In the genomic region with DNA sequence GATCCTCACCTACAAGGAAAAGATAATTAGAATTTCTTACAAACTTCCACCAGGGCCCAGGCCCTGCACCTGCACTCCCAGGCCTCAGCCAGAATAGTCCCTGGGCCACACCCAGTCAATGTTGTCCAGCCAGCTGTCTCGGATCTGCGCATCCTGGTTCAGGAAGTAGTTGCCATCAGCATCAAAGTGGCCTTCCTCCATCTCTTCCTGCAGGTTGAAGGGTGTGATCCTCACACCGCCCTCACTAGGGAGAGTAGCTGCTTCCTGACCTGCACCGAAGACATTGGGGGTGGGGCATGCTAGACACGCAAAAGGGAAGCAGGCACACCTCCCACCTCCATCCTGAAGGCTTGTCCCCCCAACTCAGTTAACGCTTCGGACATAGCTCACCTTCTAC, we compare ENCODE assay signal across 8 mouse cellular contexts. TPM values are rescaled to one million over a fixed set of nuclear protein-coding genes. Genes with fewer than 3 reads are reported as not detected.
DNase-seq lines count a peak whose midpoint lies in the region; ATAC-seq and TF ChIP-seq lines count a peak whose summit lies in the region.

No protein-coding gene starts in this region.

- peaks cover 69% of the 10 kb centered on the region for H3K36me3 ChIP-seq in heart, embryonic 13.5 days
- H3K36me3 ChIP-seq in ES-E14 (ENCODE audit: control insufficient read depth, insufficient read depth, low read length, poor library complexity, severe bottlenecking), result peaks cover 61% of the 10 kb centered on the region
- H3K36me3 ChIP-seq in forebrain, embryonic 16.5 days (ENCODE audit: control insufficient read depth, insufficient read depth), result peaks cover 45% of the 10 kb centered on the region
- H3K36me3 ChIP-seq in macrophage (ENCODE audit: inconsistent target), result peaks cover 49% of the 10 kb centered on the region

- no peak for ATAC-seq in heart, embryonic 13.5 days (ENCODE audit: extremely low read depth, insufficient number of reproducible peaks, low FRiP score, low TSS enrichment)
- ATAC-seq in forebrain, embryonic 16.5 days, result no peak

- intact Hi-C loops in left cerebral cortex, postnatal 25 days (cut with DNase I), result no loop called here

- H3K9me3 ChIP-seq in heart, embryonic 13.5 days, result no peaks in the 10 kb centered on the region
- H3K9me3 ChIP-seq in ES-E14 (ENCODE audit: control insufficient read depth, insufficient read depth, low read depth, low read length), result no peaks in the 10 kb centered on the region
- no peaks in the 10 kb centered on the region for H3K9me3 ChIP-seq in forebrain, embryonic 16.5 days (ENCODE audit: control insufficient read depth, low read length)

- peaks cover 19% of the 10 kb centered on the region for H3K79me2 ChIP-seq in macrophage (ENCODE audit: inconsistent target)

- in situ Hi-C loops in ES-E14 (cut with MboI; ENCODE audit: low sequenced_read_pairs in 2 of 2, unreplicated experiment in 2 of 2), result no loop called here

- WGBS in heart, embryonic 13.5 days, result 75% methylated on average over 7 of the region's 7 CpGs
- 85% methylated on average over 7 of the region's 7 CpGs for WGBS in forebrain, embryonic 16.5 days
- whole genome bisulfite sequencing in macrophage (ENCODE audit: missing documents), result 74% methylated on average over 7 of the region's 7 CpGs

- H3K9ac ChIP-seq in heart, embryonic 13.5 days, result peak overlapping the region; percentile 89
- H3K9ac ChIP-seq in ES-E14 (ENCODE audit: insufficient read depth, low read depth, low read length, poor library complexity, severe bottlenecking), result peak overlapping the region; percentile 92
- H3K9ac ChIP-seq in forebrain, embryonic 16.5 days (replicated peaks; ENCODE audit: low read depth, low read length), result peak overlapping the region; percentile 71

- H3K4me3 ChIP-seq in heart, embryonic 13.5 days, result peak overlapping the region; percentile 83
- peak overlapping the region; percentile 87 to 89 for H3K4me3 ChIP-seq in ES-E14 (ENCODE audit: insufficient read depth in 1 of 2, low read depth in 1 of 2, low read length in 2 of 2, poor library complexity in 1 of 2, severe bottlenecking in 1 of 2)
- peak overlapping the region; percentile 70 for H3K4me3 ChIP-seq in forebrain, embryonic 16.5 days (replicated peaks; ENCODE audit: low read length)
- peak overlapping the region; percentile 96 for H3K4me3 ChIP-seq in macrophage (ENCODE audit: inconsistent target)

- DNase-seq in heart, adult 11 months, result no peak
- DNase-seq in ES-E14 (ENCODE audit: low read depth, low spot score), result no peak
- DNase-seq in left cerebral cortex, postnatal 25 days (ENCODE audit: low spot score in 2 of 2), result no peak
- DNase-seq in gastrocnemius, adult 8-10 months (ENCODE audit: low spot score in 2 of 2), result no peak
- no peak for DNase-seq in spleen, postnatal 14 days (ENCODE audit: low spot score in 2 of 2)

- peak overlapping the region; percentile 83 for H3K4me2 ChIP-seq in heart, embryonic 13.5 days
- peak overlapping the region; percentile 96 for H3K4me2 ChIP-seq in forebrain, embryonic 16.5 days (ENCODE audit: low read length)

- peak overlapping the region; percentile 94 for H3K27ac ChIP-seq in heart, embryonic 13.5 days (replicated peaks)
- H3K27ac ChIP-seq in ES-E14 (ENCODE audit: insufficient read depth, low read depth, low read length, poor library complexity, severe bottlenecking), result peak overlapping the region; percentile 93; the same call in 1 of the 2 replicates
- H3K27ac ChIP-seq in forebrain, embryonic 16.5 days (ENCODE audit: low read length), result no peak overlapping the region
- no peak overlapping the region for H3K27ac ChIP-seq in macrophage

- peaks cover 19% of the 10 kb centered on the region for H3K4me1 ChIP-seq in heart, embryonic 13.5 days
- peaks cover 4 to 19% of the 10 kb centered on the region in 2 experiments; a peak in 3 of 4 replicates for H3K4me1 ChIP-seq in ES-E14 (ENCODE audit: control insufficient read depth in 2 of 2, insufficient read depth in 2 of 2, low read length in 2 of 2, poor library complexity in 1 of 2)
- H3K4me1 ChIP-seq in forebrain, embryonic 16.5 days (replicated peaks; ENCODE audit: control insufficient read depth, insufficient read depth, low read length), result peaks cover 21% of the 10 kb centered on the region

- H3K27me3 ChIP-seq in heart, embryonic 13.5 days (replicated peaks), result no peaks in the 10 kb centered on the region
- no peaks in the 10 kb centered on the region for H3K27me3 ChIP-seq in forebrain, embryonic 16.5 days (replicated peaks; ENCODE audit: control insufficient read depth, insufficient read depth, low read length)

TF ChIP-seq in ES-E14, 5 proteins besides CTCF, POLR2A, EP300 and RAD21:
- no peak for TF ChIP-seq ZNF384 (IDR thresholded peaks at IDR 0.05; ENCODE audit: low read depth, low read length)
- no peak for TF ChIP-seq HCFC1 (IDR thresholded peaks at IDR 0.05; ENCODE audit: borderline replicate concordance, insufficient read depth, low read length)
- no peak for TF ChIP-seq MAFK (IDR thresholded peaks at IDR 0.05; ENCODE audit: insufficient read depth, low read depth, low read length)
- no peak for TF ChIP-seq ZC3H11A (IDR thresholded peaks at IDR 0.05; ENCODE audit: borderline replicate concordance, low read depth, low read length)
- no peak for TF ChIP-seq CHD2 (IDR thresholded peaks at IDR 0.05; ENCODE audit: low read depth, low read length)

RNA-seq across cellular contexts. Expression of gene Cd2bp2, which starts 1.2 kb away (rescaled TPM):
- 42.1 TPM in 2 replicates for polyA plus RNA-seq in heart, embryonic 13.5 days (2015; fragmentation: Nextera tagmentation; extraction: Ambion mirVana)
- total RNA-seq in ES-E14 (2012; rRNA removed), result 113 and 133 TPM in 2 replicates
- polyA plus RNA-seq in forebrain, embryonic 16.5 days (2015; fragmentation: Nextera tagmentation; extraction: Ambion mirVana), result 88.2 and 91.0 TPM in 2 replicates
- total RNA-seq in macrophage (2018; cell fraction: chromatin; rRNA removed), result 100 to 1,000 TPM in 3 of 26 experiments, 10 to 100 TPM in 23; 29.8 to 112 (median 68.5) TPM
- 10 to 100 TPM; 22.4 to 51.5 (median 39.4) TPM for total RNA-seq in macrophage (2018; cell fraction: cytosol; rRNA removed)
- total RNA-seq in macrophage (2018; cell fraction: nucleus; rRNA removed), result 10 to 100 TPM; 39.2 to 86.4 (median 59.9) TPM
- polyA plus RNA-seq in macrophage (2018), result 36.2 to 55.7 TPM (median 41.4 TPM) in 3 replicates
- total RNA-seq in left cerebral cortex, postnatal 25 days (2021), result 10 to 100 TPM; 81.7 to 84.1 TPM
- 10 to 100 TPM; 25.2 to 35.0 (median 32.7) TPM for total RNA-seq in gastrocnemius, adult 8-10 months (2022)

RNA-seq across cellular contexts. Expression of gene Tbc1d10b, which starts 13.6 kb away (rescaled TPM):
- polyA plus RNA-seq in heart, embryonic 13.5 days (2015; fragmentation: Nextera tagmentation; extraction: Ambion mirVana), result 18.0 and 18.2 TPM in 2 replicates
- 63.3 and 67.0 TPM in 2 replicates for total RNA-seq in ES-E14 (2012; rRNA removed)
- polyA plus RNA-seq in forebrain, embryonic 16.5 days (2015; fragmentation: Nextera tagmentation; extraction: Ambion mirVana), result 24.9 and 31.0 TPM in 2 replicates
- 100 to 1,000 TPM in 20 of 26 experiments, 10 to 100 TPM in 6; 33.6 to 381 (median 157) TPM for total RNA-seq in macrophage (2018; cell fraction: chromatin; rRNA removed)
- 10 to 100 TPM; 26.2 to 77.2 (median 49.3) TPM for total RNA-seq in macrophage (2018; cell fraction: cytosol; rRNA removed)
- 100 to 1,000 TPM in 10 of 26 experiments, 10 to 100 TPM in 16; 22.3 to 223 (median 94.1) TPM for total RNA-seq in macrophage (2018; cell fraction: nucleus; rRNA removed)
- polyA plus RNA-seq in macrophage (2018), result 32.8 to 44.1 TPM (median 41.7 TPM) in 3 replicates
- total RNA-seq in left cerebral cortex, postnatal 25 days (2021), result 10 to 100 TPM; 90.2 to 97.5 TPM
- total RNA-seq in gastrocnemius, adult 8-10 months (2022), result 10 to 100 TPM; 29.1 to 34.3 (median 32.1) TPM

RNA-seq across cellular contexts. Expression of gene Mylpf, which starts 14.1 kb away (rescaled TPM):
- polyA plus RNA-seq in heart, embryonic 13.5 days (2015; fragmentation: Nextera tagmentation; extraction: Ambion mirVana), result 17.0 and 24.9 TPM in 2 replicates
- 322 and 498 TPM in 2 replicates for total RNA-seq in ES-E14 (2012; rRNA removed)
- polyA plus RNA-seq in forebrain, embryonic 16.5 days (2015; fragmentation: Nextera tagmentation; extraction: Ambion mirVana), result 4.1 and 8.3 TPM in 2 replicates
- total RNA-seq in macrophage (2018; cell fraction: chromatin; rRNA removed), result 10 to 100 TPM in 1 of 26 experiments, 1 to 10 TPM in 9, not detected in 16; 1.3 to 16.0 (median 2.7) TPM
- 1 to 10 TPM in 19 of 26 experiments, under 1 TPM in 7; 0.44 to 2.8 (median 1.3) TPM for total RNA-seq in macrophage (2018; cell fraction: cytosol; rRNA removed)
- total RNA-seq in macrophage (2018; cell fraction: nucleus; rRNA removed), result 1 to 10 TPM in 10 of 26 experiments, not detected in 16; 1.0 to 6.5 (median 1.6) TPM
- polyA plus RNA-seq in macrophage (2018), result 0.47 to 1.4 TPM in 2 of 3 replicates, not detected in the other
- total RNA-seq in left cerebral cortex, postnatal 25 days (2021), result 1 to 10 TPM; 2.8 to 3.3 TPM
- over 10,000 TPM; 27,006 to 32,685 (median 27,393) TPM for total RNA-seq in gastrocnemius, adult 8-10 months (2022)

RNA-seq across cellular contexts. Expression of gene Zfp553, which starts 38.2 kb away (rescaled TPM):
- polyA plus RNA-seq in heart, embryonic 13.5 days (2015; fragmentation: Nextera tagmentation; extraction: Ambion mirVana), result 21.4 and 24.1 TPM in 2 replicates
- total RNA-seq in ES-E14 (2012; rRNA removed), result 55.2 and 64.7 TPM in 2 replicates
- polyA plus RNA-seq in forebrain, embryonic 16.5 days (2015; fragmentation: Nextera tagmentation; extraction: Ambion mirVana), result 66.1 and 69.3 TPM in 2 replicates
- total RNA-seq in macrophage (2018; cell fraction: chromatin; rRNA removed), result 10 to 100 TPM in 5 of 26 experiments, 1 to 10 TPM in 16, under 1 TPM in 4, not detected in 1; 0.28 to 18.2 (median 5.4) TPM
- total RNA-seq in macrophage (2018; cell fraction: cytosol; rRNA removed), result 1 to 10 TPM; 1.0 to 7.9 (median 4.7) TPM
- total RNA-seq in macrophage (2018; cell fraction: nucleus; rRNA removed), result 10 to 100 TPM in 4 of 26 experiments, 1 to 10 TPM in 20, under 1 TPM in 2; 0.56 to 13.9 (median 3.3) TPM
- 5.4 to 7.1 TPM (median 5.6 TPM) in 3 replicates for polyA plus RNA-seq in macrophage (2018)
- 10 to 100 TPM; 16.9 to 18.6 TPM for total RNA-seq in left cerebral cortex, postnatal 25 days (2021)
- total RNA-seq in gastrocnemius, adult 8-10 months (2022), result 1 to 10 TPM; 4.2 to 5.5 (median 4.8) TPM

RNA-seq across cellular contexts. Expression of gene Sept1, which starts 38.3 kb away (rescaled TPM):
- polyA plus RNA-seq in heart, embryonic 13.5 days (2015; fragmentation: Nextera tagmentation; extraction: Ambion mirVana), result 23.1 and 23.2 TPM in 2 replicates
- 85.8 and 128 TPM in 2 replicates for total RNA-seq in ES-E14 (2012; rRNA removed)
- polyA plus RNA-seq in forebrain, embryonic 16.5 days (2015; fragmentation: Nextera tagmentation; extraction: Ambion mirVana), result 18.8 and 26.5 TPM in 2 replicates
- total RNA-seq in macrophage (2018; cell fraction: chromatin; rRNA removed), result 1 to 10 TPM in 16 of 26 experiments, not detected in 10; 1.4 to 7.7 (median 3.5) TPM
- total RNA-seq in macrophage (2018; cell fraction: cytosol; rRNA removed), result 1 to 10 TPM in 3 of 26 experiments, under 1 TPM in 20, not detected in 3; 0.18 to 1.8 (median 0.47) TPM
- 10 to 100 TPM in 5 of 26 experiments, 1 to 10 TPM in 19, under 1 TPM in 2; 0.89 to 12.9 (median 2.4) TPM for total RNA-seq in macrophage (2018; cell fraction: nucleus; rRNA removed)
- polyA plus RNA-seq in macrophage (2018), result 0.75 to 2.4 TPM (median 1.9 TPM) in 3 replicates
- 1 to 10 TPM; 3.4 to 3.6 TPM for total RNA-seq in left cerebral cortex, postnatal 25 days (2021)
- 1 to 10 TPM; 1.0 to 2.8 (median 1.4) TPM for total RNA-seq in gastrocnemius, adult 8-10 months (2022)

Comparison
In these comparisons a context has a peak if more than half of its experiments do, and no peak if none do; other contexts are left out.
1. H3K27ac ChIP-seq: peak in heart, embryonic 13.5 days (single experiment) and ES-E14 (single experiment); none in forebrain, embryonic 16.5 days (single experiment) and macrophage (single experiment).
2. RNA of gene Mylpf, which starts 14.1 kb away (total RNA-seq): 27,006 to 32,685 TPM in gastrocnemius, adult 8-10 months and 322 to 498 TPM in ES-E14; 2.8 to 3.3 TPM in left cerebral cortex, postnatal 25 days; every median in the first group is over 10 times any median in the second.
3. Peak in every context shown above with its lines, with median percentiles within 50 percentile points of each other: H3K4me3 ChIP-seq and H3K9ac ChIP-seq.